Mouse (Mus musculus) CD8-positive naive resting alpha-beta T cell, adult 2 months (primary cell): ENCODE results near the gene Esrrg.

Experiments used
- DNase-seq, 2 experiments: peaks; one replicate each; pipeline ENCODE4 v3.0.0; 2022; ENCODE audit warnings: low read depth in 2 of 2, low spot score in 2 of 2

Gene Esrrg

GRCm38 (mm10) chr1:188060493-188060892, 451.9 kb downstream of the Esrrg start:
- no peak for DNase-seq

GRCm38 (mm10) chr1:188068833-188069232, 460.2 kb downstream of the Esrrg start:
- no peak for DNase-seq

- DNase-seq, result no peak
These were observed 461.3 kb downstream of the Esrrg start for GRCm38 (mm10) chr1:188069849-188070248.

- DNase-seq, result no peak
These were observed 469.1 kb downstream of the Esrrg start for GRCm38 (mm10) chr1:188077561-188078195.

- DNase-seq, result no peak
These were observed 471.8 kb downstream of the Esrrg start for GRCm38 (mm10) chr1:188080261-188080875.

- DNase-seq, result no peak
These were observed 474.4 kb downstream of the Esrrg start for GRCm38 (mm10) chr1:188082665-188083640.

GRCm38 (mm10) chr1:188085116-188085879, 476.7 kb downstream of the Esrrg start:
- DNase-seq, result no peak

GRCm38 (mm10) chr1:188093724-188094123, 485.1 kb downstream of the Esrrg start:
- DNase-seq, result no peak

GRCm38 (mm10) chr1:188101832-188102231, 493.2 kb downstream of the Esrrg start:
- no peak for DNase-seq

- no peak for DNase-seq
These were observed 494.6 kb downstream of the Esrrg start for GRCm38 (mm10) chr1:188103179-188103578.

GRCm38 (mm10) chr1:188105516-188105915, 496.9 kb downstream of the Esrrg start:
- no peak for DNase-seq

GRCm38 (mm10) chr1:188107946-188108345, 499.4 kb downstream of the Esrrg start:
- no peak for DNase-seq

GRCm38 (mm10) chr1:188111552-188111951, 503.0 kb downstream of the Esrrg start:
- no peak for DNase-seq

- no peak for DNase-seq
These were observed 504.6 kb downstream of the Esrrg start for GRCm38 (mm10) chr1:188113240-188113639.

- DNase-seq, result no peak
These were observed 509.5 kb downstream of the Esrrg start for GRCm38 (mm10) chr1:188118125-188118524.

- DNase-seq, result no peak
These were observed 511.2 kb downstream of the Esrrg start for GRCm38 (mm10) chr1:188119806-188120205.

- DNase-seq, result no peak
These were observed 517.0 kb downstream of the Esrrg start for GRCm38 (mm10) chr1:188125521-188126021.

GRCm38 (mm10) chr1:188136126-188136525, 527.5 kb downstream of the Esrrg start:
- no peak for DNase-seq

- no peak for DNase-seq
These were observed 530.9 kb downstream of the Esrrg start for GRCm38 (mm10) chr1:188139473-188139872.

- no peak for DNase-seq
These were observed 531.6 kb downstream of the Esrrg start for GRCm38 (mm10) chr1:188140221-188140620.
